Mouse (Mus musculus): ENCODE results near the gene Usp21. TPM values are rescaled to one million over a fixed set of nuclear protein-coding genes. Genes with fewer than 3 reads are reported as not detected.
"Not testable (repeated sequence)": the region's sequence is repeated elsewhere in the genome, so short reads cannot be mapped to it uniquely, and the experiment has no call there.

Gene Usp21
- 110 and 114 TPM in 2 replicates for polyA plus RNA-seq (2014; fragmentation: Nextera tagmentation; extraction: Ambion mirVana)

DNA sequence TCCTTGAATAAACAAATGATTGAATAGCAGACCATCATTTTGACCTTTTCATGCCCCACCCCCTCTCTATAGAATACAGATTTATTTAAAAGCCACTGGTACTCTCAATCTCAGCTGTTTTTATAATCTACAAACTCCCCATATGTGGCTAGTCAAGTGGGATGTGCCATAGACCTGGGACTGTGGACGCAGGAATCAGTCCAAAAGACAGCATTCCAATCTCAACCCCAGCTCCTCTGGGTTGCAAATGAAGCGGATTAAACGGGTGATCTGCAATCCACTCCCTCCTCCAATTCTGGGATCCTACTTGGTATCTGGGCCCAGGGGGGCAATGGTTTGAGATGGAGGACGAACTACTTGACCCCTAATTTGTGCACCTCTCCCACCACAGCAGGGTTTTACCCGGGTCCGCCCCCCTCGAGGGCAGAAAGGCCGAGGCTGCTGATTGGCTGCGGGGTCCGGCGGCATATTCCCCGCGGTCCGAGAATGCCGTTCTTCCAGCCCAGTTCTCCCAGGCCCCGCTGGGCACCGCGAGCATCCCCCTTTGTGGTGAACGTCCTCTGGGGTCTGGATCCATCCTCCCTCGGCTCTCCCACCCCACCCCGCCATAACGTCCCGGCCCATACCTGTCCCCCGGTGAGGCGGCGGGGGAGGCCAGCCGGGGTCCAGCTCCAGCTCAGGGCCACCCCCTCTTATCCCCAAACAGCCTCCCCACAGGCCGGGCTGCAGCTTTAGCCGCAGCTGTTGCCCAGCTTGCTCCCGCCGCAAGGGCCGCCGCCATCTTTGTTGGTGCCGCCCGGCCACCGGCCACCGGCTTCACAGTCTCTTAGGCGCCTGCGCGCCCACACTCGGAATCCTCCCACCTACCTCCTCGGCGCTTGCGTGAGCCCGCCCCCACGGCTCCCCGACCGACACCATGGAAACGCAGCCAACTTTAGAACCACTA, at the start of gene Usp21:
TSS of gene Usp21 (minus strand) at position 856 of the 946 bp plus-strand sequence.
- Histone ChIP-seq H3K27me3 (ENCODE audit: control insufficient read depth, insufficient read depth, low read length) (no peaks in the 10 kb centered on the region), H3K4me1 (replicated peaks; ENCODE audit: control insufficient read depth, insufficient read depth, low read length) (no peaks in the 10 kb centered on the region; the same call in 1 of the 2 replicates), H3K9me3 (ENCODE audit: control insufficient read depth, low read length) (no peaks in the 10 kb centered on the region), H3K27ac (ENCODE audit: low read depth, low read length) (peak within 1 kb of the TSS; percentile 90), H3K36me3 (ENCODE audit: control insufficient read depth, insufficient read depth, low read length) (peaks cover 3% of the 10 kb centered on the region; the same call in 1 of the 2 replicates), H3K9ac (ENCODE audit: low read length) (peak within 1 kb of the TSS; percentile 96), H3K4me2 (ENCODE audit: low read depth, low read length, severe bottlenecking) (peak within 1 kb of the TSS; percentile 70), H3K4me3 (ENCODE audit: low read depth, low read length) (peak within 1 kb of the TSS; percentile 75)
- under 1% methylated on average over 49 of the region's 49 CpGs for WGBS
- peak; percentile 95 for DNase-seq (ENCODE audit: low spot score)
- ATAC-seq (replicated peaks; ENCODE audit: low FRiP score) = peak; percentile 95

DNA sequence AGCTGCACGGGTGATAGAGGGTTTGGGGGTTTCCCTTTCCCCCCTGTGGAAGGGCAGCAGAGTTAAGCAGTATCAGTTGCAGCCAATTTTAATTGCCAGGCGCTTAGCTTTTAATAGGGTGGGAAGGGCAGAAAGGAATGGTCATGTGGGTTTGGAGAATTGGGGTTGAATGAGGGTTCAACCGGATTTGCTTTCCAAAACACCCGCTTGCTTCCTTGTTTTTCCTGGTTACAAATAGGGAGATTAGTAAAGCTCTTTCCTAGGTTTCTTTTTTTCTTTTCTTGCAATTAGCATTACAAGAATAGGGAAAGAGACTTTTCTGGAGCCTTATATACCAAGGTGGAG, 42.4 kb upstream of the Usp21 start:
- WGBS = 0% methylated on average over 4 of the region's 4 CpGs
- H3K27me3 ChIP-seq (ENCODE audit: control insufficient read depth, insufficient read depth, low read length) = no peaks in the 10 kb centered on the region

DNA sequence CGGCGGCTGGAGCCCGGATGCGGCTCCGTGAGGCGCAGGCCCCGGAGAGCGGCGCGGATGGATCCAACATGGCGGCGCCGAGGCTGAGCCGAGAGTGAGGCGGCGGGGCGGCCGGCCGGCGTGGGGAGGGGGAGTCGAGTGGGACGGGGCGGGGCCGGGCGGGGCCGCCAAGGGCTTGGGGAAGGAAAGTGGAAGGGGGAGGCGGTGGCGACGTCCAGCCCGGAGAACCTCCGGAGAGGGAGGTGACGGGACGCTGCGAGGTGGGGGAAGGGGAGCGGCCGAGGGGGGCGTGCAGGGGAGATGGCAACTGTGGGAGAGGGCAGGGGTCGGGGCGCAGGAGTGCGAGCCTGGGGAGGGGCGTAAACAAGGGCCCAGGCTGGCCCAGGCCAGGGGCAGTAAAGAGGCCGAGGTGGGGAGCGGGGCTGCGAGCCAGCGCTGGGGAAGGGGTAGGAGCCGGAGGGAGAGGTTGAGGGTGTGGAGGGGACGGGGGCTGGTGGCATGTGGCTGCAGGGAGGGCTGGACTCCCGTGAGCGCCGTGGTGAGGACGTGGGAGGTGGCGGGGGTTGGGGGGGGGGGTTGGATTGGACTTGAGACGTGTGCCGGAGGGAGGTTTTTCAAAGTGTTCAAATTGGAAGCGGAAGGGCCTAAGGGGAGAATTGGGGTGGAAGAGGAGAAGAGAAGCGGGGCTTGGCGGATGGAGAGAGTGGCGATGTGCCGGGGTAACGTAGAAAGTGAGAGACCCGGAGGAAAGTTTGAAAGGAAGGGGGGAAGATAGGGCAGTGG, 41.8 kb upstream of the Usp21 start:
- Histone ChIP-seq H3K4me2 (ENCODE audit: low read depth, low read length, severe bottlenecking) (peak overlapping the region; percentile 91), H3K4me3 (ENCODE audit: low read depth, low read length) (peak overlapping the region; percentile 74), H3K4me1 (replicated peaks; ENCODE audit: control insufficient read depth, insufficient read depth, low read length) (peaks cover 10% of the 10 kb centered on the region; the same call in 1 of the 2 replicates), H3K9me3 (ENCODE audit: control insufficient read depth, low read length) (no peaks in the 10 kb centered on the region), H3K27ac (ENCODE audit: low read depth, low read length) (peak overlapping the region; percentile 99), H3K36me3 (ENCODE audit: control insufficient read depth, insufficient read depth, low read length) (no peaks in the 10 kb centered on the region), H3K9ac (ENCODE audit: low read length) (peak overlapping the region; percentile 96), H3K27me3 (ENCODE audit: control insufficient read depth, insufficient read depth, low read length) (no peaks in the 10 kb centered on the region)
- WGBS = under 1% methylated on average over 51 of the region's 61 CpGs
- ATAC-seq (replicated peaks; ENCODE audit: low FRiP score) (peak; percentile 91), DNase-seq (ENCODE audit: low spot score) (peak; percentile 96)

More for the DNA sequence above, 42.4 kb upstream of the Usp21 start:
- peak overlapping the region; percentile 96 for H3K9ac ChIP-seq (ENCODE audit: low read length)
- H3K27ac ChIP-seq (ENCODE audit: low read depth, low read length) = peak overlapping the region; percentile 99
- H3K9me3 ChIP-seq (ENCODE audit: control insufficient read depth, low read length) = no peaks in the 10 kb centered on the region
- DNase-seq (ENCODE audit: low spot score) (no peak), ATAC-seq (replicated peaks; ENCODE audit: low FRiP score) (peak; percentile 13; the same call in 1 of the 2 replicates)
- peak overlapping the region; percentile 74 for H3K4me3 ChIP-seq (ENCODE audit: low read depth, low read length)
- H3K4me2 ChIP-seq (ENCODE audit: low read depth, low read length, severe bottlenecking) = peak overlapping the region; percentile 91
- H3K36me3 ChIP-seq (ENCODE audit: control insufficient read depth, insufficient read depth, low read length) = no peaks in the 10 kb centered on the region
- peaks cover 10% of the 10 kb centered on the region; the same call in 1 of the 2 replicates for H3K4me1 ChIP-seq (replicated peaks; ENCODE audit: control insufficient read depth, insufficient read depth, low read length)

DNA sequence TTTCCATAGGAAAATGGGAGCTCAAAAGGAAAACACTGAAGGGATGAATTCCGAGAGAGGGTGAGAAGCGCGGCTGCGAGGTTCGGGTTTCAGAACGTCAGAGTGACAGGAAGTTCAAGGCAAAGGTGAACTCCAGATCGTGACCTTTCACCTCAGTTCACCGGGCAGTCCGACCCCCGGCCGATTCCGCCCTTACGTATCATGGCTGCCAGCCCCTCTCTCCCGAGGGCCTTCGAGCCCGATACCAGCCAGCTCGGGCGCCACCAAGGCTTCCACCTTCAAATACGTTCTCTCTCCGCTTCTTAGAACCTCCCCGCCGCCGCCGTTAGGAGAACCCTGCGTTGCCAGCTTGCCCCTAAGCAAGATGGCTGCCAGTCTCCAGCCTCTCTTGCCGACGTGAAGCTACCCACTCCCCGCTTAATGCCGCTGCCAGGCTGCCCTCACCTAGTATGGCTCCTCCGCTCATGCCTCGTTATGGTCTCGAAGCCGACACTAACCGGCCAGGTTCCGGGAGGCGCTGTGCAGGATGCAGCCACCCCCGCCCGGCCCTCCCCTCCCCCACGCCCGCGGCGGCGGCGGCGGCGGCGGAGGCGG, 41.1 kb upstream of the Usp21 start, which contains the start of gene Dedd:
TSS of gene Dedd (plus strand) at position 307 of the 594 bp plus-strand sequence.
- Histone ChIP-seq H3K36me3 (ENCODE audit: control insufficient read depth, insufficient read depth, low read length) (no peaks in the 10 kb centered on the region), H3K27ac (ENCODE audit: low read depth, low read length) (peak within 1 kb of the TSS; percentile 99), H3K27me3 (ENCODE audit: control insufficient read depth, insufficient read depth, low read length) (no peaks in the 10 kb centered on the region), H3K4me3 (ENCODE audit: low read depth, low read length) (peak within 1 kb of the TSS; percentile 74), H3K9ac (ENCODE audit: low read length) (peak within 1 kb of the TSS; percentile 96), H3K4me1 (replicated peaks; ENCODE audit: control insufficient read depth, insufficient read depth, low read length) (peaks cover 10% of the 10 kb centered on the region; the same call in 1 of the 2 replicates), H3K4me2 (ENCODE audit: low read depth, low read length, severe bottlenecking) (peak within 1 kb of the TSS; percentile 91), H3K9me3 (ENCODE audit: control insufficient read depth, low read length) (no peaks in the 10 kb centered on the region)
- ATAC-seq (replicated peaks; ENCODE audit: low FRiP score) = peak; percentile 93
- peak; percentile 94 for DNase-seq (ENCODE audit: low spot score)
- under 1% methylated on average over 38 of the region's 48 CpGs for WGBS

DNA sequence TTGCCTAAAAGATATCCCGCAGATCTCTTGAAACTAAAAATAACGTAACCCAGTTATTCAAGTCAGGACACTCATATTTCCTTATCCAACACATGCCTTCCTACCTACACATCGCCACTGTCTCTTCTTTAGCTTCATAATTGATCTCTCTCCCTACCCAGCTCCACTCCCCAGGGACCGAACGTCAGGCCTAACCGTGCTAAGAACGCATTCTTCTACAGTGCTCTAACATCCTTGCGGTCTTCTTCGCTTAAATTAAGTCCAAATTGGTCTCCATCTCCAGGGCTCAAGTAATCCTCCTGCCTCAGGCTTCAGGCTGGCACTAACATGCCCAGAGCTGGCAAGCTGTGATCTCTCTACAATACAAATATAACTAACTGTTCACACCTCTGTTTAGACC, 40.5 kb upstream of the Usp21 start:
- H3K36me3 ChIP-seq (ENCODE audit: control insufficient read depth, insufficient read depth, low read length) = no peaks in the 10 kb centered on the region
- peaks cover 10% of the 10 kb centered on the region; the same call in 1 of the 2 replicates for H3K4me1 ChIP-seq (replicated peaks; ENCODE audit: control insufficient read depth, insufficient read depth, low read length)
- 47% methylated on average over 9 of the region's 9 CpGs for WGBS
- peak overlapping the region; percentile 96 for H3K9ac ChIP-seq (ENCODE audit: low read length)
- no peaks in the 10 kb centered on the region for H3K27me3 ChIP-seq (ENCODE audit: control insufficient read depth, insufficient read depth, low read length)
- H3K4me3 ChIP-seq (ENCODE audit: low read depth, low read length) = peak overlapping the region; percentile 74
- H3K9me3 ChIP-seq (ENCODE audit: control insufficient read depth, low read length) = no peaks in the 10 kb centered on the region
- H3K27ac ChIP-seq (ENCODE audit: low read depth, low read length) = peak overlapping the region; percentile 99
- H3K4me2 ChIP-seq (ENCODE audit: low read depth, low read length, severe bottlenecking) = peak overlapping the region; percentile 91
- DNase-seq (ENCODE audit: low spot score) = no peak
- ATAC-seq (replicated peaks; ENCODE audit: low FRiP score) = no peak

DNA sequence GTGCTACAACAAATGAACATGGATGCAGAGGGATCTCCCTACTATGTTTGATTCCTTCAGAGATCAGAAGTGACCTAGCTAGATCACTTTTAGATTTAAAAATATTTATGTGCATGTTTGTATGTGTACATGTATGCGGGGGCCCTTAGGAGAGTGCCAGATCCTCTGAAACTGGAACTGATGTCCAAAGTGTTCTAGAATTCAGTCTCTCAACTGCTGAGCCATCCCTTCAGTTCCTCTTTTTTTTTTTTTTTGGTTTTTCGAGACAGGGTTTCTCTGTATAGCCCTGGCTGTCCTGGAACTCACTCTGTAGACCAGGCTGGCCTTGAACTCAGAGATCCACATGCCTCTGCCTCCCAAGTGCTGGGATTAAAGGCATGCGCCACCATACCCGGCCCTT, 38.8 kb upstream of the Usp21 start:
- not testable (repeated sequence) for H3K9ac ChIP-seq (ENCODE audit: low read length); H3K27me3 ChIP-seq (ENCODE audit: control insufficient read depth, insufficient read depth, low read length); H3K4me1 ChIP-seq (replicated peaks; ENCODE audit: control insufficient read depth, insufficient read depth, low read length); H3K4me2 ChIP-seq (ENCODE audit: low read depth, low read length, severe bottlenecking); DNase-seq (ENCODE audit: low spot score); H3K4me3 ChIP-seq (ENCODE audit: low read depth, low read length); H3K36me3 ChIP-seq (ENCODE audit: control insufficient read depth, insufficient read depth, low read length); H3K27ac ChIP-seq (ENCODE audit: low read depth, low read length); H3K9me3 ChIP-seq (ENCODE audit: control insufficient read depth, low read length); ATAC-seq (replicated peaks; ENCODE audit: low FRiP score)
- 90% methylated on average over 4 of the region's 4 CpGs for WGBS

DNA sequence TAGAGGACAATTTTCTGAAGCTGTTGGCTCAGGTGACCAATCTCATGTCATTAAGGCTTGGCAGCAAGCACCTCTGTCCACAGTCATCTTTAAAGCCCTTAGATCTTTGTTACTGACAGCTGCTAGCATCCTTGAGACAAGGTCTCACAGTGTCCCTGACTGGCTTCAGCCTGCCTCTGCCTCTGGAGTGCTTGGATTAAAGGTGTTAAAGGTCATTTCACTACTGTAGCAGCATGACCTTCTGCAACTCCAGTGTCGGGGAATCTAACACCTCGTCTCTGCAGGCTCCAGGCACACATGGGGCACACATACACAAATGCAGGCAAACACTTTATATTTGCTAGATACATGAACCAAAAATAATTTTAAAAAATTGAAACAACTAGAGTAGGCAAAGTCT, 37.8 kb upstream of the Usp21 start:
- ATAC-seq (replicated peaks; ENCODE audit: low FRiP score) (no peak), DNase-seq (ENCODE audit: low spot score) (no peak)
- WGBS = 86% methylated on average over 2 of the region's 2 CpGs
- no peaks in the 10 kb centered on the region for H3K36me3 ChIP-seq (ENCODE audit: control insufficient read depth, insufficient read depth, low read length)
- peaks cover 7% of the 10 kb centered on the region; the same call in 1 of the 2 replicates for H3K4me1 ChIP-seq (replicated peaks; ENCODE audit: control insufficient read depth, insufficient read depth, low read length)
- H3K27ac ChIP-seq (ENCODE audit: low read depth, low read length) = no peak overlapping the region
- no peak overlapping the region for H3K4me3 ChIP-seq (ENCODE audit: low read depth, low read length)
- H3K27me3 ChIP-seq (ENCODE audit: control insufficient read depth, insufficient read depth, low read length) = no peaks in the 10 kb centered on the region
- H3K9ac ChIP-seq (ENCODE audit: low read length) = no peak overlapping the region
- no peaks in the 10 kb centered on the region for H3K9me3 ChIP-seq (ENCODE audit: control insufficient read depth, low read length)
- no peak overlapping the region for H3K4me2 ChIP-seq (ENCODE audit: low read depth, low read length, severe bottlenecking)

DNA sequence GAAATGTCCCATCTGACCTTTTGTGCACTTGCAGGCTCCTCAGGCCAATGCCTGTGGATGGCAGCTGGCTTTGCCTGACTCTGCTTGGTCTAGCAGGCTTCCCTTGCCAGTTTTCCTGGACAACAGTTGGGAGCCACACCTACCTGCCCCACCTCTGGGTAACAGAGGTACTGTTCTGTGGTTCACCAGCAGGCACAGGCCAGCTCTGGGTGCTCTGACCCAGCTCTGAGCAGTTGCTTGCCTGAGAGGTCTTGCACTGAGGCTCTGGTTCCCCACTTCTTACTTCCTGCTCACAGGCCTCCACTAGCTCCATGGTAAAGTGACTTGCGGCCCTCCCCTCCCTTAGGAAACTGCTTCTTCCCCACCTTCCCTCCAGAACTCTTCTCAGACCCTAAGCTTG, 34.2 kb upstream of the Usp21 start:
- ATAC-seq (replicated peaks; ENCODE audit: low FRiP score) = peak; percentile 58; the same call in 1 of the 2 replicates
- H3K36me3 ChIP-seq (ENCODE audit: control insufficient read depth, insufficient read depth, low read length) = no peaks in the 10 kb centered on the region

More for the DNA sequence above, 34.2 kb upstream of the Usp21 start:
- Histone ChIP-seq H3K4me1 (replicated peaks; ENCODE audit: control insufficient read depth, insufficient read depth, low read length) (no peaks in the 10 kb centered on the region), H3K9ac (ENCODE audit: low read length) (no peak overlapping the region), H3K9me3 (ENCODE audit: control insufficient read depth, low read length) (no peaks in the 10 kb centered on the region), H3K27me3 (ENCODE audit: control insufficient read depth, insufficient read depth, low read length) (no peaks in the 10 kb centered on the region), H3K27ac (ENCODE audit: low read depth, low read length) (no peak overlapping the region), H3K4me2 (ENCODE audit: low read depth, low read length, severe bottlenecking) (no peak overlapping the region), H3K4me3 (ENCODE audit: low read depth, low read length) (no peak overlapping the region)
- WGBS = 78% methylated on average over 1 of the region's 1 CpGs
- DNase-seq (ENCODE audit: low spot score) = no peak
